Mouse (Mus musculus) E14TG2a.4 (cell line): Measurements from ENCODE around the gene Gm12216.

ENCODE experiments used
- CTCF ChIP-seq: conservative IDR thresholded peaks from 2 replicates; pipeline ENCODE4 v1.5.1; 2014; ENCODE audit warnings: low read length
- NANOG ChIP-seq: IDR thresholded peaks from 2 replicates; pipeline ENCODE4 v1.6.1; 2014; ENCODE audit warnings: borderline replicate concordance, low read length, mixed read lengths

GRCm38 (mm10) chr11:53792986-53793385 lies 66.1 kb downstream of the Gm12216 start:
- TF ChIP-seq CTCF (no peak), NANOG (no peak)
